Mouse (Mus musculus): ENCODE measurements around the gene Serinc5. TPM values are rescaled to one million over a fixed set of nuclear protein-coding genes. Genes with fewer than 3 reads are reported as not detected.

The Serinc5 gene
- polyA plus RNA-seq, 1 experiment from 2014 or later: 13.3 TPM

DNA sequence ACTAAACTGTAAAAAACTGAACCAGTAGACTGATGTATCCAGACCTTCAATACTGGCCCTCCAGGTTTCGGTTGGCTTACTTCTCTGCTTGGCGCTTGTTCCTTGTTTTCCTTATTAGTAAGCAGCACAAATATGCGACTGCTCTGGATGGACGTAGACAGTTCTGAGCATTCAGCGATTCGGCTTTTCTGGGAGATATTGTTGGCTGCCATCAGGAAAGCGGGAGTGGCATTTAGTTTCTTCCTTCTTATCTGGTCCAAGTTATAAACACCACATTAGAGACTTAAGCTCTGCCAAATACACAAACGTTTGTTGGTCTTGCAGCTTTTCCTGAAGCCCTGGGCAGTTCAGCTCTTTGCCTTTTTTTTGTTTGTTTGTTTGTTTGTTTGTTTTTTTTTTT lies 5.6 kb downstream of the Serinc5 start:
- no peaks in the 10 kb centered on the region for H3K36me3 ChIP-seq (ENCODE audit: poor library complexity, severe bottlenecking)
- 95% methylated on average over 8 of the region's 8 CpGs for WGBS
- peaks cover 5% of the 10 kb centered on the region; the same call in 1 of the 2 replicates for H3K4me1 ChIP-seq

DNA sequence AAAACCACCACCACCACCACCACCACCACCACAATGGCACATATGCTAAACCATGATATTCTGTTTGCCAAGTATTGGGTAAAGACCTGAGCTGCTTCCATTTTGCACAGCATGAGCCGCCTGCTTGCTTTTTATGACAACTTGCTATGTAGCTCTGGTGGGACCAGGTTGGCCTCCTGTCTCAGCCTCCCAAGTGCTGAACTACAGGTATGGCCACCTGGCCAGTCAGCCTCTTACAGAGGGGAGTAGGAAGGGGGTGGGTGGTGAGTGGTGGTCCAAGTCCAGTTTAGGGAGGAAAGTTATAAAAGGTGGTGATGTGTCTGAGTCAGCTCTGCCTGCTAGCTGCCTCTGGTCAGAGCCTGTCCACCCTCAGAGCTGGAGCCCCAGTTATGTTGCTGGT lies 15.3 kb downstream of the Serinc5 start:
- Histone ChIP-seq H3K9ac (no peak overlapping the region), H3K27ac (no peak overlapping the region), H3K4me1 (no peaks in the 10 kb centered on the region), H3K4me2 (no peak overlapping the region), H3K4me3 (no peak overlapping the region), H3K27me3 (no peaks in the 10 kb centered on the region), H3K36me3 (ENCODE audit: poor library complexity, severe bottlenecking) (peaks cover 27% of the 10 kb centered on the region), H3K9me3 (replicated peaks) (no peaks in the 10 kb centered on the region)
- no peak for ATAC-seq
- WGBS: 93% methylated on average over 1 of the region's 1 CpGs

More for the DNA sequence above, 5.6 kb downstream of the Serinc5 start:
- ATAC-seq: no peak
- no peak overlapping the region for H3K9ac ChIP-seq
- H3K9me3 ChIP-seq (replicated peaks): no peaks in the 10 kb centered on the region
- no peak overlapping the region for H3K4me2 ChIP-seq
- no peak overlapping the region for H3K4me3 ChIP-seq
- no peaks in the 10 kb centered on the region for H3K27me3 ChIP-seq
- no peak overlapping the region for H3K27ac ChIP-seq

DNA sequence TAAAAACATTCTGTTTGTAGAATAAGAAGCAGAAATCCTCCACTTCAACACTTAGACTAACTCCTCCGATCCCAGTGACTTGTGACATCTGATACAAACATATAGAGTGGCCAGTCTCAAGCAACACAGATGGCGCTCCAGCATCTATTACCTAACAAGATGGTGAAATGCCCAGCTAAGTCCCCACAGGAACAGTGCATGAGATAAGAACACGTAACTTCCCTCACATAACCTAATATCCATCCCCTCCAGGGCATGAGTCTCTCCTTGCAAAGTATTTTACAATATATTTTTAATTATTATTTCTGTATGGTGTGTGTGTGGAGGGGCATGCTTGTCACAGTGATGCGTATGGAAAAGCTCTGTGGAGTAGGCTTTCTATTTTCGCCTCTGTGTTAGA lies 15.8 kb downstream of the Serinc5 start:
- Histone ChIP-seq H3K27ac (no peak overlapping the region), H3K9me3 (replicated peaks) (no peaks in the 10 kb centered on the region), H3K4me3 (no peak overlapping the region), H3K4me1 (no peaks in the 10 kb centered on the region), H3K9ac (no peak overlapping the region), H3K4me2 (no peak overlapping the region), H3K27me3 (no peaks in the 10 kb centered on the region), H3K36me3 (ENCODE audit: poor library complexity, severe bottlenecking) (peaks cover 27% of the 10 kb centered on the region)
- 94% methylated on average over 5 of the region's 5 CpGs for WGBS
- ATAC-seq: no peak

- Histone ChIP-seq H3K9me3 (replicated peaks) (no peaks in the 10 kb centered on the region), H3K4me1 (peaks cover 9% of the 10 kb centered on the region; the same call in 1 of the 2 replicates), H3K36me3 (ENCODE audit: poor library complexity, severe bottlenecking) (peaks cover 27% of the 10 kb centered on the region), H3K27me3 (no peaks in the 10 kb centered on the region), H3K9ac (no peak overlapping the region), H3K4me3 (no peak overlapping the region), H3K27ac (no peak overlapping the region), H3K4me2 (no peak overlapping the region)
- no peak for ATAC-seq
- WGBS: 90% methylated on average over 3 of the region's 3 CpGs
Measured at GRCm38 (mm10) chr13:92629509-92629908, 18.6 kb downstream of the Serinc5 start.

DNA sequence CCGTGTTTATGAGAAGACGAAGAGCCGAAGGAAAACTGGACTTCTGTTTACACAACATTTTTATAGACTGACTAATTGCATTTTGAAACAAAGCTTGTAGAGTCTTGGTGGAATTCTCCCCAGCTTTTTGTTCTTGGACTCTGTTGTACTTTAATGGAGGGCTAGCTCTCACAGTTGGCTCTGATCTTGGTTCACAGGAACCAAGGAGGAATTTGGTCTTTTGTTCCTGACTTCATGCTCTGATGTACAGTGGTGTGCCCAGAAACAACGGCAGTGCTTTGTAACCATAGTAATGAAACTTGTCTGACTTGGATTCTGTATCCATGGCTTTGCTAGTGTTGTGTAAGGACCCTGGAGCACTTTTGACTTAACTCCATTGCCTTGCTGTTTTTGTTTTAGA lies 20.6 kb downstream of the Serinc5 start:
- Histone ChIP-seq H3K4me1 (peaks cover 12% of the 10 kb centered on the region), H3K9me3 (replicated peaks) (no peaks in the 10 kb centered on the region), H3K4me3 (no peak overlapping the region), H3K9ac (no peak overlapping the region), H3K27ac (no peak overlapping the region), H3K4me2 (no peak overlapping the region), H3K36me3 (ENCODE audit: poor library complexity, severe bottlenecking) (peaks cover 20% of the 10 kb centered on the region; the same call in 1 of the 2 replicates), H3K27me3 (no peaks in the 10 kb centered on the region)
- 61% methylated on average over 4 of the region's 4 CpGs for WGBS
- ATAC-seq: no peak

DNA sequence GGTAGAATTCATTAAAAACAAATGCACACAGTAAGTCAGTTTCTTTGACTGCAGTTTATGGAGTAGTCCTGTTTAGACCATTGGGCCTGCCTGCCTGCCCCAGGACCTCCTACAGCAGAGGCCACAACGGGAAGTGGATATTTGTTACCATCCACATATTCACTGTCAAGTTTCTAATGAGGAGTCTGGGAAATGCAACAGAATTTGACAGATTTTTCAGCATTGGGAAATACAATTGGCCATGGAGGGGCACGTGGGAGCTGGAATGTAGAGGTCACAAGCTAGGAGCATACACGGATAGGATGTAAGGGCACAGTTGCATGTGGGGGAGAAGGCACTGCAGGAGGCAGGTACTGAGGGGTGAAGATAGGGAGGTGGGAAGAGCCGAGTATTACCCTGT lies 21.7 kb downstream of the Serinc5 start:
- Histone ChIP-seq H3K27me3 (no peaks in the 10 kb centered on the region), H3K4me3 (no peak overlapping the region), H3K27ac (no peak overlapping the region), H3K4me1 (peaks cover 22% of the 10 kb centered on the region), H3K4me2 (no peak overlapping the region), H3K9ac (no peak overlapping the region), H3K36me3 (ENCODE audit: poor library complexity, severe bottlenecking) (peaks cover 14% of the 10 kb centered on the region; the same call in 1 of the 2 replicates), H3K9me3 (replicated peaks) (no peaks in the 10 kb centered on the region)
- ATAC-seq: no peak
- WGBS: 49% methylated on average over 4 of the region's 4 CpGs

GRCm38 (mm10) chr13:92635040-92635439 lies 24.1 kb downstream of the Serinc5 start:
- WGBS: 41% methylated on average over 2 of the region's 2 CpGs
- no peaks in the 10 kb centered on the region for H3K27me3 ChIP-seq
- H3K27ac ChIP-seq: no peak overlapping the region
- peaks cover 23% of the 10 kb centered on the region for H3K4me1 ChIP-seq
- H3K36me3 ChIP-seq (ENCODE audit: poor library complexity, severe bottlenecking): no peaks in the 10 kb centered on the region
- H3K9me3 ChIP-seq (replicated peaks): no peaks in the 10 kb centered on the region
- H3K9ac ChIP-seq: no peak overlapping the region
- no peak overlapping the region for H3K4me3 ChIP-seq
- ATAC-seq: no peak
- no peak overlapping the region for H3K4me2 ChIP-seq

DNA sequence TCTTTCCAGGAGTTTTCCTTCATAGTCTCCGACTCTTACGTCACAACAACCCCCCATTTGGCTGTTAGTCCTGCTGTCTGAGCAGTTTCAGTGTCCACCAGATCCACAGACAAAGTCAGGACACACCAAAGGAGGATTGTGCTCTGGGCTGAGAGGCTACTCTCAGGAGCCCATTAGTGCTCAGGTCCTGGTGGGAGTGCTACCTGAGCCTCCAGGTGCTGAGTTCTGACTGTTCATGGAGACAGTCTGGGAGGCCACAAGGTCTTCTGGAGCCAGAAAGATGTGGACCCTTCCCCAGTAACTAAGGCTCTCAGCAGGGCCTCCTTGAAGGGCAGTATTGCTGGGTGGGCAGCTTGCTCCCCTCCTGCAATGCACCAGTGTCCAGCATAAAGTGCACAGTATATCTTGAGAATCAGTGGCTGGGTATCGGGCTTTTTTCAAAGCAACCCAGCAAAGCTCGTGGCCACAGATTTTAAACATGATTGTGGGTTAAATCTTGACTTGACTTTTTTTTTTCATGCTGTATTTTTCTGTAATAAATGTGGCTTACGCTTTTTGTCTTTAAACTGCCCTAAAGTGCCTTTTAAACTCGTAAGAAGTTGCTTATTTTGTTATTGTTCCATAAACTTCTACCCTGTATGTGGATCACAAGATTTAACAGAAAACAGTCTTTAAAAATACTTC lies 25.5 kb downstream of the Serinc5 start:
- no peaks in the 10 kb centered on the region for H3K36me3 ChIP-seq (ENCODE audit: poor library complexity, severe bottlenecking)
- H3K27ac ChIP-seq: no peak overlapping the region
- 70% methylated on average over 6 of the region's 6 CpGs for whole genome bisulfite sequencing
- peaks cover 23% of the 10 kb centered on the region for H3K4me1 ChIP-seq
- no peak overlapping the region for H3K9ac ChIP-seq
- no peak overlapping the region for H3K4me2 ChIP-seq
- no peak for ATAC-seq
- no peaks in the 10 kb centered on the region for H3K27me3 ChIP-seq
- H3K4me3 ChIP-seq: no peak overlapping the region
- H3K9me3 ChIP-seq (replicated peaks): no peaks in the 10 kb centered on the region

GRCm38 (mm10) chr13:92636910-92637275 lies 26.0 kb downstream of the Serinc5 start:
- WGBS: 4% methylated on average over 7 of the region's 7 CpGs
- Histone ChIP-seq H3K4me2 (peak overlapping the region; percentile 19), H3K27ac (no peak overlapping the region)

DNA sequence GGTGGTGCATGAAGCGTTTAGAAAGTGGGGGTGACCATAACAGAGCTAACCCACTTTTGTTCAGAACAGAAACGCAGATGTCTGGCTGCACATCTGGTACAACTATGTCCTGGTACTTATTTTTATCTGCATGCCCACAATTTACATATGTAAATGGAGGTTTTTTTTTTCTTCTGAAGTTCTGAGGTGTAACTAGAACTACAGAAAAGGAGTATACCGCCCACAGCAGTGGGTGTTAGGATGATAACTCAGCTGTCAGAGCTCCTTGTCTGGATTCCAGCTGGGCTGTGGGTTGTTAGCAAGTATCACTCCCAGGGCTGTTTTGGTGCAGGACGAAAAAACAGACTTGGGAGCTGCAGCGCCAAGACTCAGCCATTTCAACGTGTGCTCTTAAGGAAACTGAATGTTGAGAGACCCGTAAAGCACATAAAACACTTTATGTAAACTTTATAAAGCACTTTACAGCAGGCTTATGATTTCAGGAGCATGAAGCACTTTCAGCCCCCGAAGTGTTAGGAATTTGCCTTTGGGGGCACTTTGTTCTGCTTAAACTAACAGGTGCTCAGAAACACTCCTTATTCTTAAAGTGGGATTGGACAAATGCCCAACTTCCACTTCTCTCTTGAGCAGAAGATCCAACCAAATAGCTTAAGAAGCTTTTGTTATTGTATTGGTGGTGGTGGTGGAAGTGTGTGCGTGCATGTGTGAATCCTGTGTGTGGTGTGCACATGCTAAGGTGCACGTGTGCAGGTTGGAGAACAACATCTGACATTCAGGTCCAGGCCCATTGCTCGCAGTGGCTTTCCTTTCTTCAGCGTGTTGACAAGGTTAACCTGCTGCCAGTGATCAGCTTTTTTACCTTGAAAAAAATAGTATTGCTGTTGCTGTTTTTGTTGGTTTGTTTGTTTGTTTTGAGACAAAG lies 28.5 kb downstream of the Serinc5 start:
- ATAC-seq: no peak
- Histone ChIP-seq H3K4me2 (no peak overlapping the region), H3K4me1 (peaks cover 14% of the 10 kb centered on the region), H3K36me3 (ENCODE audit: poor library complexity, severe bottlenecking) (no peaks in the 10 kb centered on the region), H3K4me3 (no peak overlapping the region), H3K9ac (no peak overlapping the region), H3K27me3 (no peaks in the 10 kb centered on the region), H3K9me3 (replicated peaks) (no peaks in the 10 kb centered on the region), H3K27ac (no peak overlapping the region)
- 84% methylated on average over 12 of the region's 12 CpGs for WGBS

More at GRCm38 (mm10) chr13:92636910-92637275, 26.0 kb downstream of the Serinc5 start:
- H3K4me3 ChIP-seq: no peak overlapping the region
- H3K4me1 ChIP-seq: peaks cover 23% of the 10 kb centered on the region
- ATAC-seq: peak; percentile 85
- no peaks in the 10 kb centered on the region for H3K27me3 ChIP-seq
- no peak overlapping the region for H3K9ac ChIP-seq
- H3K9me3 ChIP-seq (replicated peaks): no peaks in the 10 kb centered on the region
- no peaks in the 10 kb centered on the region for H3K36me3 ChIP-seq (ENCODE audit: poor library complexity, severe bottlenecking)

- Histone ChIP-seq H3K9me3 (replicated peaks) (no peaks in the 10 kb centered on the region), H3K27ac (no peak overlapping the region), H3K36me3 (ENCODE audit: poor library complexity, severe bottlenecking) (no peaks in the 10 kb centered on the region), H3K9ac (no peak overlapping the region), H3K4me3 (no peak overlapping the region), H3K4me1 (no peaks in the 10 kb centered on the region), H3K27me3 (no peaks in the 10 kb centered on the region), H3K4me2 (no peak overlapping the region)
- no peak for ATAC-seq
- WGBS: 87% methylated on average over 3 of the region's 3 CpGs
Measured at GRCm38 (mm10) chr13:92644199-92644598, 33.3 kb downstream of the Serinc5 start.

- no peak for ATAC-seq
- WGBS: 62% methylated on average over 6 of the region's 6 CpGs
Measured at GRCm38 (mm10) chr13:92644753-92645152, 33.9 kb downstream of the Serinc5 start.

More at GRCm38 (mm10) chr13:92644753-92645152, 33.9 kb downstream of the Serinc5 start:
- Histone ChIP-seq H3K4me2 (no peak overlapping the region), H3K4me1 (no peaks in the 10 kb centered on the region), H3K36me3 (ENCODE audit: poor library complexity, severe bottlenecking) (no peaks in the 10 kb centered on the region), H3K9ac (no peak overlapping the region), H3K4me3 (no peak overlapping the region), H3K9me3 (replicated peaks) (no peaks in the 10 kb centered on the region), H3K27ac (no peak overlapping the region), H3K27me3 (no peaks in the 10 kb centered on the region)
